Mouse (Mus musculus): Measurements from ENCODE around the gene Gm3183. TPM values are rescaled to one million over a fixed set of nuclear protein-coding genes. Genes with fewer than 3 reads are reported as not detected.
"Not testable (repeated sequence)": the region's sequence is repeated elsewhere in the genome, so short reads cannot be mapped to it uniquely, and the experiment has no call there.

The Gm3183 gene
- total RNA-seq (2021): not detected

GRCm38 (mm10) chr5:94865136-94865535, at the start of gene Gm3183:
TSS of gene Gm3183 (plus strand) at chr5:94865436.
- DNase-seq (ENCODE audit: low spot score in 2 of 2); intact Hi-C loops (cut with DNase I): not testable (repeated sequence)

Other genes starting within 250 kb of the Gm3183 start
- not detected for gene Gm3147, start 249.1 kb upstream of the Gm3183 start, total RNA-seq (2021)
- not detected for gene Gm6509, start 241.5 kb upstream of the Gm3183 start, total RNA-seq (2021)
- not detected for gene Gm6205, start 217.1 kb upstream of the Gm3183 start, total RNA-seq (2021)
- not detected for gene Gm6367, start 123.2 kb downstream of the Gm3183 start, total RNA-seq (2021)
- gene Gm7942, start 241.5 kb downstream of the Gm3183 start, total RNA-seq (2021): not detected

Data from left cerebral cortex, postnatal 25 days (tissue).